Mouse (Mus musculus) neural tube, embryonic 13.5 days (tissue): ENCODE measurements at regions not wholly inside any gene's neighbourhood (a gene's known extent, or its start where the extent isn't known, plus 50 kb on each side); places are given as distances from the start of the nearest gene placed in this dataset.

Experiments used
- ATAC-seq: fragments of 200-750 bp; cut with Nextera tagmentation; 2 replicates; pipeline ENCODE4 v1.8.0; 2017; ENCODE audit warnings: low read depth, mild to moderate bottlenecking, moderate TSS enrichment, moderate library complexity
- H3K27ac ChIP-seq: fragments of 300-500 bp; sonication (generic); replicated peaks from 2 replicates; pipeline ENCODE4 v1.5.1; 2015; ENCODE audit warnings: moderate library complexity, mild to moderate bottlenecking, inconsistent platforms
- H3K27me3 ChIP-seq: fragments of 300-500 bp; sonication (generic); 2 replicates; pipeline ENCODE4 v1.6.1; 2015; ENCODE audit warnings: mild to moderate bottlenecking, inconsistent platforms
- H3K36me3 ChIP-seq: fragments of 300-500 bp; sonication (generic); 2 replicates; pipeline ENCODE4 v1.6.1; 2015; ENCODE audit warnings: mild to moderate bottlenecking, inconsistent platforms
- H3K4me1 ChIP-seq: fragments of 300-500 bp; sonication (generic); replicated peaks from 2 replicates; pipeline ENCODE4 v1.6.1; 2015; ENCODE audit warnings: inconsistent platforms
- H3K4me2 ChIP-seq: fragments of 300-500 bp; sonication (generic); 2 replicates; pipeline ENCODE4 v1.6.1; 2015; ENCODE audit warnings: inconsistent platforms, mild to moderate bottlenecking, moderate library complexity
- H3K4me3 ChIP-seq: fragments of 300-500 bp; sonication (generic); 2 replicates; pipeline ENCODE4 v1.5.1; 2015; ENCODE audit warnings: mild to moderate bottlenecking, inconsistent platforms
- H3K9ac ChIP-seq: fragments of 300-500 bp; sonication (generic); 2 replicates; pipeline ENCODE4 v1.6.1; 2015; ENCODE audit warnings: moderate library complexity, mild to moderate bottlenecking, inconsistent platforms
- H3K9me3 ChIP-seq: fragments of 300-500 bp; sonication (generic); 2 replicates; pipeline ENCODE4 v1.6.1; 2016; ENCODE audit warnings: inconsistent platforms
- WGBS: fragments of 180-500 bp; shearing (Covaris S2); methylation state at CpG from one replicate; pipeline ENCODE4 v1.1.7; 2015; 5-methylcytosine and 5-hydroxymethylcytosine counted together

DNA sequence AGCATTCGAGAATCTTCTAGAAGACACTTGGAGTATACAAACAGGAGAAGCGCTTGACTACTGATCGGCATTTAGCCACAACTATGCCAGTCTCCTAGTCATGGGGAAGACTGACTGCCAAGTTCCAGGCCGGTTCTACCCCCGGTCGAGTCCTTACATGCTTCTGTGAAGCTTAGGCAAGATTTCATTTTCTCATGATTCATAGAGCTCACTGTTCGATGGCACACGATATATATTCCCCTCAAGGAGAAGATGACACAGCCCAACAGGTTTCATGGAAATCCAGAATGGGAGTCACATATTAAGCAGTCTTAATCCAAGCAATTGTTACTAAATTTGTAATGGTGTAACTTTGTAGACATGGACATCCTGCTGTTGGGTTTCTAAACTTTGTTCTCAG is 177.8 kb downstream of the Slc38a4 start:
- ATAC-seq: no peak
- Histone ChIP-seq H3K9me3 (no peaks in the 10 kb centered on the region), H3K27ac (no peak overlapping the region), H3K9ac (no peak overlapping the region), H3K27me3 (no peaks in the 10 kb centered on the region), H3K4me3 (no peak overlapping the region), H3K36me3 (no peaks in the 10 kb centered on the region), H3K4me1 (no peaks in the 10 kb centered on the region), H3K4me2 (no peak overlapping the region)
- WGBS: 94% methylated on average over 8 of the region's 8 CpGs

DNA sequence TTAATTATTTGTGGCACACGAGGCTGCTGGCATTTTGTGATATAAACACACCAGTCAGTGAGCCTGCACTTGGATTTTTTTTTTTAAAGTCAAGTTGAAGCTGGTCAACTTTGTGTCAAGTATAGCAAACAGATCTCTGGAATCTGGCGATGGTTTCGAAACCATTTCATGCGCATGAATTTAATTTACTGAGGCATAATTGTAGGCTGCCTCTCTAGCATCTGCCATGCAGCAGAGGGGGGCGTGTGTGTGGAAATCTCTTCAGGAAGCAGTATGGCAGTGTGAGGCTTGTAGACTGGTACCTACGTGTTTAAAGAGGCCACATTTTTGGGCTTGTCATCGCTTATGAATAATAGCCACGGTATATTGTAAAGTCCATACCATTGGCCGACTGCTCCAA is 177.7 kb upstream of the Slc38a2 start:
- no peaks in the 10 kb centered on the region for H3K36me3 ChIP-seq
- no peak overlapping the region for H3K9ac ChIP-seq
- no peak overlapping the region for H3K27ac ChIP-seq
- no peak overlapping the region for H3K4me2 ChIP-seq
- 86% methylated on average over 9 of the region's 9 CpGs for WGBS
- H3K4me1 ChIP-seq: no peaks in the 10 kb centered on the region
- H3K27me3 ChIP-seq: no peaks in the 10 kb centered on the region
- H3K9me3 ChIP-seq: no peaks in the 10 kb centered on the region
- no peak overlapping the region for H3K4me3 ChIP-seq
- ATAC-seq: no peak

DNA sequence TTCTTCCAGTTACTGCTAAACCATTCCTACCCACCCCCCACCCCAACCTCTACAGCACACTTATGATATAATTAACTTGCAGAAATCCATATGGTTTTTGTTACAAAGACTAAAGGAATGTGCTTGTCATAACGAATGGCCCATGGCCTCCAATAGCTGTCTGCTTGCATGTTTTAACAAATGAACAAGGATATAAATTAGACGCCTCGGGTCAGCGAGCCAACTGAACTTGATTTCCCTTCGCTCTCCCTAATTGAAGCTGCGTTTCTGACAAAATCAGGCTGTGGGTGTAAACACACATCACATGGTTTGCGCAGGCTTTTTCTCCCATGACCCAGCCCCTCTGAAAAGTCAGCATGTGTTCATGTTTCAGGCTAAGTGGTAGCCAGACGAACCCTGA is 174.6 kb upstream of the Slc38a2 start:
- no peaks in the 10 kb centered on the region for H3K4me1 ChIP-seq
- WGBS: 71% methylated on average over 8 of the region's 8 CpGs
- no peak overlapping the region for H3K4me2 ChIP-seq
- H3K36me3 ChIP-seq: no peaks in the 10 kb centered on the region
- no peak overlapping the region for H3K4me3 ChIP-seq
- H3K27me3 ChIP-seq: no peaks in the 10 kb centered on the region
- no peak for ATAC-seq
- H3K9me3 ChIP-seq: no peaks in the 10 kb centered on the region
- no peak overlapping the region for H3K27ac ChIP-seq
- H3K9ac ChIP-seq: no peak overlapping the region

DNA sequence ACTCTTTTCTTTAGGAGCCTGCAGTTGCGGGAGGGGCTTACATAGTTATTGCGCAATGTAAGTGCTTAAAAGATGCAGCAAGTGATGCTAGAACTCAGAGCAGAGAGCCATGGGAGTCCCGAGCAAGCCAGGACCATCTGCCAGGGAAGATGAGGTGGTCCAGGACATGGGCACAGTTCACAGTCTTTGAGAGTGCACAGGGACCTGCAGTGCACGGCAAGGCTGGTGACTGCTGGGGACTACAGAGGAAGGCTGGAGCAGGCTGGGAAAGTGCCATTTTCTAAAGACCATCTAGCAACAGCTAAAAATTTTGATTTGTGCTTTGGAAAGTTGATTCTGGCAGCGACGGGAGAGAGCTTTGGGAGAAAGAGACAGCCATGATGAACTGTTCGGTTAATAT is 174.0 kb upstream of the Slc38a2 start:
- ATAC-seq: no peak
- H3K27ac ChIP-seq: no peak overlapping the region
- H3K9ac ChIP-seq: no peak overlapping the region
- H3K4me2 ChIP-seq: no peak overlapping the region
- WGBS: 84% methylated on average over 7 of the region's 7 CpGs
- no peaks in the 10 kb centered on the region for H3K36me3 ChIP-seq
- H3K9me3 ChIP-seq: no peaks in the 10 kb centered on the region
- no peaks in the 10 kb centered on the region for H3K4me1 ChIP-seq
- H3K4me3 ChIP-seq: no peak overlapping the region
- H3K27me3 ChIP-seq: no peaks in the 10 kb centered on the region

DNA sequence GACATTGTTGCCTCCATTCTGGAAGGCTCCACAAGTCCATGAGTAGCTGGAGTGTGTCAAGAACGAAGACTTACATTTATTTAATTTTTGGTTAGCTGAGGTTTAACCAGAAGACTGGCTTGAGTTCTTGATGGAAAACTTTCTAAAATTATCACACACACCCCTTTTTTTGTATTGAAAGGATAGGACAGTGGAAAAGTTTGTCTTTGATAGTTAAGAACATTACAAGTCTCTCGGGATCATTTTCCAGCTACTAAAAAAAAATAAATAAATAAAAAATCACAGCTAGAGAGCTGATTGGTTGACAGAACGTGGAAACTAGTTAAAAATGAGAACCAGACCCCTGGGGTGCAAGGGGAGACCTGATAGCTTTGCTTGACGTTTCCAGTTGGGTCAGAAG is 173.6 kb upstream of the Slc38a2 start:
- Histone ChIP-seq H3K27me3 (no peaks in the 10 kb centered on the region), H3K9me3 (no peaks in the 10 kb centered on the region), H3K4me2 (no peak overlapping the region), H3K4me1 (no peaks in the 10 kb centered on the region), H3K9ac (no peak overlapping the region), H3K36me3 (no peaks in the 10 kb centered on the region), H3K27ac (no peak overlapping the region), H3K4me3 (no peak overlapping the region)
- WGBS: 65% methylated on average over 4 of the region's 4 CpGs
- ATAC-seq: no peak

DNA sequence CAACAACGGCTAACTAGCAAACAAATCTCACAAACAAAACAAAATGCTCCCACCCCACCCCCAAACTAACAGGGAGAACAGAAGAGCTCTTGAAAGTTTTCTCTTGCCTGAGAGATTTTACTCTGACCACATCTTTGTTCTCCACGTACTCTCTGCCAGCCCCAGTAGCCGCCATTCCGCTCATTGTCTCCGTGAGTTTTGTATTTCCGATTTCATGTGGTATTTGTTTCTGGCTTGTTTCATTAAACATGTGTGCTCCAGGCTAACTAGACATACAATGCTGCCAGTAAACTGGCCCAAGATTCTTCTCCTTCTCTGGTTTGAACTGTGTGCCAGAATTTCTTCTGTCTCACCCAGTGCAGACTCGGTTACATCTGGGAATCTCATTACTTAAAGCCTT is 168.2 kb upstream of the Slc38a2 start:
- no peak overlapping the region for H3K27ac ChIP-seq
- no peak overlapping the region for H3K4me2 ChIP-seq
- H3K27me3 ChIP-seq: no peaks in the 10 kb centered on the region
- H3K4me3 ChIP-seq: no peak overlapping the region
- no peak overlapping the region for H3K9ac ChIP-seq
- H3K9me3 ChIP-seq: no peaks in the 10 kb centered on the region
- WGBS: 78% methylated on average over 7 of the region's 7 CpGs
- no peaks in the 10 kb centered on the region for H3K36me3 ChIP-seq
- ATAC-seq: no peak
- no peaks in the 10 kb centered on the region for H3K4me1 ChIP-seq

DNA sequence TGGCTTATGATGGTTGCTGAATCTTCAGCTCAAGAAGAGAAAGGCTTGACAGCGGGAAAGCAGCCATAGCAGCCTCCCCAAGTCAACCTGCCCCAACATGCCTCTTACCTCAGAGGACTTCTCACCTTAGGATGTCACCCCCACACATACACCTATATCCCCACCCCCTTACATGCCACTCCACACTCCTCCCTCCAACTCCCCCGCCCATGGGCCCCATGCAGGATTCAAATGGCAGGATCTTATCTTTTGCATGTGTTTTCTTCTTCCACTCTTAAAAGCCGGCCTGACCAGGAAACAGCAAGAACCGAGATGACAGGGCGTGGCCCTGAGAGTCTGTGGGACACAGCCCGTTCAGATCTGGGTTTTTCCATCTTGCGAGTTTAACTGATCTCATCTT is 166.4 kb upstream of the Slc38a2 start:
- Histone ChIP-seq H3K4me3 (no peak overlapping the region), H3K9ac (no peak overlapping the region), H3K36me3 (no peaks in the 10 kb centered on the region), H3K4me2 (no peak overlapping the region), H3K27me3 (no peaks in the 10 kb centered on the region), H3K27ac (no peak overlapping the region), H3K4me1 (no peaks in the 10 kb centered on the region), H3K9me3 (no peaks in the 10 kb centered on the region)
- 89% methylated on average over 7 of the region's 7 CpGs for WGBS
- ATAC-seq: no peak

DNA sequence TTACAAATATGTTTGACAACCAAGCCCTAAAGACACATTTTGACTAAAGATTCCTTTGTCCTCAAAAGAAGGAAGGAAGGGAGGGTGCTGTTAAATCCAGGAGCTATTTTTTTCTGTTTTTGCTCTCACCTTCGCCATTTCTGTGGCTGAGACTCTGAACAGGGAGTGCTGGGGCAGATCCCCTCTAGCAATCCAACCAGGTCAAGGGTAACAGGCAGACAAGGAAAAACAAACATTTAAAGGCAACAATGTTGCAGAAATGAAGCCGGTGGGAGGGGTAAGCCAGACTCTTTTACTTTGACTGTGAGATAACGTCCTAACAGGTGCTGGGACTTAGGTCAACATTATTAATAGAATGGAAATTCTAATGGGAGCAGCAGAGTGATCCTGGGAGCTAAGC is 158.2 kb upstream of the Slc38a2 start:
- Histone ChIP-seq H3K27me3 (no peaks in the 10 kb centered on the region), H3K4me1 (no peaks in the 10 kb centered on the region), H3K4me3 (no peak overlapping the region), H3K36me3 (no peaks in the 10 kb centered on the region), H3K4me2 (no peak overlapping the region), H3K9me3 (no peaks in the 10 kb centered on the region), H3K9ac (no peak overlapping the region), H3K27ac (no peak overlapping the region)
- ATAC-seq: no peak
- 65% methylated on average over 3 of the region's 3 CpGs for WGBS

DNA sequence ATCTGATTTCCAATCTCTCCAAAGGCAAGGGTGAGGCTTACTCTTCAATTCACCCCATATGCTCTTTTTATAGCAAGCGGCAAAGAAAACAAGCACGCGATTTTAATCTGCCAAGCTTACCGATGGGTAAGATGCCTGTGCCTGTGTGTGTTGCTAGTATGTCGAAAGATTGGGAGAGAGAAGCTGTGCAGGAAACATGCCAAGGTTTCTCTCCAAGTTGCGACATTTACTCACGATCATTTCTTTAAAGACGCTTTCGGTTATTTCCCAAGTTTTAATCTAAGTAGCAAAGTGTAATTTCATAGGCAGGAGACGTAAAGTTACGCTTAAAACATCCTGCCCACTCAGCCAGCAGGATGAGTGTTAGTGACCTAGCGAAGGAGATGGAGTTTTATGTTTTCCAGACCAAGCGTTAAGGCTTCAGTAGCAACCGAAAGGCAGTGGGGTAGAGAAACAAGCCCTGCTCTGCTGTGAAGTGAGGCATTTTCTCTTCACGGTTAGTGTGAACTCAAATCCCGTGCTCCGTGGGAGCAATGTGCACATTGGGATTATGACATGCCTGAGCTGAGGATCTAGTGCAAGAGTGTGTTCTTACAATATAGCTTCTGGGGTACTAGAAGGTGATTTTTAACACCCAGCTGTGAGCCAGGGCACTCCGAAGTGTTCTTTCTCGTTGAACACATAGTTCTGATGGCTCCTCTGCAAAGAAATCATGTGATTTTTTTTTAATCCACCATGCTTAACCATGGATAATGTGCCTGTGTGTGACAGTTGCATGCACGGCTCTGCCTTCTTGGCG is 152.6 kb upstream of the Slc38a2 start:
- H3K9me3 ChIP-seq: no peaks in the 10 kb centered on the region
- no peaks in the 10 kb centered on the region for H3K27me3 ChIP-seq
- 88% methylated on average over 21 of the region's 21 CpGs for WGBS
- H3K9ac ChIP-seq: no peak overlapping the region
- H3K27ac ChIP-seq: no peak overlapping the region
- no peak for ATAC-seq
- no peaks in the 10 kb centered on the region for H3K4me1 ChIP-seq
- no peak overlapping the region for H3K4me2 ChIP-seq
- no peak overlapping the region for H3K4me3 ChIP-seq
- H3K36me3 ChIP-seq: no peaks in the 10 kb centered on the region

DNA sequence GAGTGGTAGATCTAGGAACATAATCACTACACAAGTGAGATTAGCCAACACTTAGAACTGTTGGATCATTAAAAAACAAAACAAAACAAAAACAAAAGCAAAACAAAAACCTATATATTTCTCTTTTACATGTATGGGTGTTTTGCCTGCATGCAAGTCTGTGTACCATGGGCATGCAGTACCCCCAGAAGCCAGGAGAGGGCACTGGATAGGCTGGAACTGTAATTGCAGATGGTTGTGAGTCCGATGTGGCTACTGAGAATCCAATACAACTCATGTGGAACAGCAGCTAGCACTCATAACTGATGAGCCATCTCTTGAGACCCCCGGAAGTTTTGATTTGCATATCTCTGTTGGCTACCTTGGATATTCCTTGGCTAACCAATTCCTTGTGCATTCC is 148.6 kb upstream of the Slc38a2 start:
- H3K27ac ChIP-seq: no peak overlapping the region
- 82% methylated on average over 2 of the region's 2 CpGs for WGBS

DNA sequence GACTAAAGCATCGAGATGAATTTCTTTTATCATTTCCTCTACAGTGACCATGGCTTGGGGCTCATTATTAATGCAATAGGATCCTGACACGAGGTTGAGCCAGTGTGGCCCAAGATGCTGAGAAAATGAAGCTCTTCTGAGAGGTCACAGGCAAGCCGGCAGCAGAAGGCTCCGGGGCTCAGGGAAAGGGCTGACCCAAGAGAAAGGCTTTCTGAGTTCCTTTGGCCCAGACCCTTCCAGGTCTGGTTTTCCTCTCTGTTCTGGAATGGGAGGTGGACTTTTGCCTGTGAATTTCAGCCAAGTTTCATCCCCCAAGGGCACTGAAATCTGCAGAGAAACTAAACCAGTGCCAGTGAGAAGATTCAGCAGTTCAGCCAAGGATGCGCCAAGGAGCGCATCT is 145.7 kb upstream of the Slc38a2 start:
- WGBS: 96% methylated on average over 6 of the region's 6 CpGs
- H3K9me3 ChIP-seq: no peaks in the 10 kb centered on the region

More for the DNA sequence above, 148.6 kb upstream of the Slc38a2 start:
- H3K9me3 ChIP-seq: no peaks in the 10 kb centered on the region
- no peaks in the 10 kb centered on the region for H3K36me3 ChIP-seq
- no peaks in the 10 kb centered on the region for H3K4me1 ChIP-seq
- no peak overlapping the region for H3K9ac ChIP-seq
- no peaks in the 10 kb centered on the region for H3K27me3 ChIP-seq
- no peak overlapping the region for H3K4me3 ChIP-seq
- no peak for ATAC-seq
- H3K4me2 ChIP-seq: no peak overlapping the region

DNA sequence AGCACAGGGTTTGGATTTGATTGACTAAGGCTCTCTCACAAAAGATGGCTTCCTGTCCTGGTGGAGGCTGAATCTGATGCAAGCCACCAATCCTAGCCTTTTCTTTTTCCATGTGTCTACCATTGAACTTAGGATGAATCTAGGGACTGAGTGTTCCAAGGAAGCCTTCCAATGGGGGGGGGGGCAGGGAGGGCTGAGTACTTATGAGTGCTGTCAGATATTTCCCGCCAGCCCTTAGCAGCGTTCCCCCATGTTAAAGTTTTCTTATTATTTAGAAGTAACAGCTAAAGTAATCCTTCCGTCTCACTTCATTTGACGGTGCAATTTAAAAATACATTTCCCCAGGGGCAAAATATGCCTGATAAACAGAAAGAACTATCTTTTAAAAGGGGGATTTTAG is 144.8 kb upstream of the Slc38a2 start:
- Histone ChIP-seq H3K9ac (no peak overlapping the region), H3K36me3 (no peaks in the 10 kb centered on the region), H3K27me3 (no peaks in the 10 kb centered on the region), H3K4me3 (no peak overlapping the region), H3K4me1 (no peaks in the 10 kb centered on the region), H3K27ac (no peak overlapping the region), H3K4me2 (no peak overlapping the region), H3K9me3 (no peaks in the 10 kb centered on the region)
- 91% methylated on average over 4 of the region's 4 CpGs for WGBS
- no peak for ATAC-seq

More for the DNA sequence above, 145.7 kb upstream of the Slc38a2 start:
- Histone ChIP-seq H3K4me1 (no peaks in the 10 kb centered on the region), H3K27ac (no peak overlapping the region), H3K36me3 (no peaks in the 10 kb centered on the region), H3K4me3 (no peak overlapping the region), H3K4me2 (no peak overlapping the region), H3K27me3 (no peaks in the 10 kb centered on the region), H3K9ac (no peak overlapping the region)
- ATAC-seq: no peak

DNA sequence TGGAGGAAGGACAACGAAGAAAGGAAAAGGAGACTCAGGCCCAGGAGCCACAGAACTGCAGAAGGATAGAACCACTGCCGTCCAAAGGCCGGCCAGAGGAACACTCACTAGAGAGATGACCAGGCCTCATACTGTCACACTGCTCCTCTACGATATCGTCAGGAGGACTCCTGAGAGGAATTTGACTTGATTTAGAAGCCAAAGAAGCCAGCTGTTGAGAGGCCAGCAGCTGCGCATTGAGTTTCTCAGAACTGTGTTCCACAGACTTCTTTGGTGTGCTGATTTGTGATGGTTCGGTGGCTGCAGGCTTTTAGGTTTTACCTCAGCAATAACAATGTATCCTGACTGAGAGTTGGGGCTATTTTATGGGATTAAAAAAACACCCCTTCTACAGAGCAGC is 144.1 kb upstream of the Slc38a2 start:
- Histone ChIP-seq H3K36me3 (no peaks in the 10 kb centered on the region), H3K27ac (no peak overlapping the region), H3K4me1 (no peaks in the 10 kb centered on the region), H3K4me3 (no peak overlapping the region), H3K4me2 (no peak overlapping the region), H3K9me3 (no peaks in the 10 kb centered on the region), H3K9ac (no peak overlapping the region), H3K27me3 (no peaks in the 10 kb centered on the region)
- ATAC-seq: no peak
- 90% methylated on average over 7 of the region's 7 CpGs for WGBS
